Mouse (Mus musculus): ENCODE data around the gene Gm20403.
"Not testable (repeated sequence)": the region's sequence is repeated elsewhere in the genome, so short reads cannot be mapped to it uniquely, and the experiment has no call there.

Gm20403 gene

GRCm38 (mm10) chr12:54993246-54994067 is 7.1 kb upstream of the Gm20403 start:
- no peak for DNase-seq (ENCODE audit: low spot score)

GRCm38 (mm10) chr12:54992814-54993213 is 6.5 kb upstream of the Gm20403 start:
- DNase-seq (ENCODE audit: low spot score): peak; percentile 27

- DNase-seq (ENCODE audit: low spot score): no peak
Observed at GRCm38 (mm10) chr12:54988323-54988850, 2.1 kb upstream of the Gm20403 start.

- no peak for DNase-seq (ENCODE audit: low spot score)
Observed at GRCm38 (mm10) chr12:54987156-54987555, 827 bp upstream of the Gm20403 start.

GRCm38 (mm10) chr12:54985257-54986051 is 875 bp downstream of the Gm20403 start:
- peak; percentile 35 for DNase-seq (ENCODE audit: low spot score)

- peak; percentile 50 for DNase-seq (ENCODE audit: low spot score)
Observed at GRCm38 (mm10) chr12:54984701-54985256, 1.6 kb downstream of the Gm20403 start.

- DNase-seq (ENCODE audit: low spot score): no peak
Observed at GRCm38 (mm10) chr12:54982935-54983715, 3.2 kb downstream of the Gm20403 start.

GRCm38 (mm10) chr12:54981962-54982361 is 4.4 kb downstream of the Gm20403 start:
- DNase-seq (ENCODE audit: low spot score): no peak

GRCm38 (mm10) chr12:54980939-54981338 is 5.4 kb downstream of the Gm20403 start:
- DNase-seq (ENCODE audit: low spot score): no peak

- DNase-seq (ENCODE audit: low spot score): no peak
Observed at GRCm38 (mm10) chr12:54980532-54980931, 5.8 kb downstream of the Gm20403 start.

- DNase-seq (ENCODE audit: low spot score): no peak
Observed at GRCm38 (mm10) chr12:54969033-54969432, 17.3 kb downstream of the Gm20403 start.

GRCm38 (mm10) chr12:54965532-54966160 is 20.7 kb downstream of the Gm20403 start:
- DNase-seq (ENCODE audit: low spot score): no peak

- peak; percentile 41 for DNase-seq (ENCODE audit: low spot score)
Observed at GRCm38 (mm10) chr12:54959569-54959968, 26.8 kb downstream of the Gm20403 start.

GRCm38 (mm10) chr12:54956974-54957373 is 29.4 kb downstream of the Gm20403 start:
- no peak for DNase-seq (ENCODE audit: low spot score)

- DNase-seq (ENCODE audit: low spot score): no peak
Observed at GRCm38 (mm10) chr12:54956457-54956856, 29.9 kb downstream of the Gm20403 start.

GRCm38 (mm10) chr12:54946116-54946515 is 40.2 kb downstream of the Gm20403 start:
- no peak for DNase-seq (ENCODE audit: low spot score)

- DNase-seq (ENCODE audit: low spot score): not testable (repeated sequence)
Observed at GRCm38 (mm10) chr12:54942586-54943157, 43.7 kb downstream of the Gm20403 start.

GRCm38 (mm10) chr12:54937581-54938343 is 48.6 kb downstream of the Gm20403 start:
- not testable (repeated sequence) for DNase-seq (ENCODE audit: low spot score)
